Mouse (Mus musculus): Measurements from ENCODE around the gene Vars.

Gene Vars

GRCm38 (mm10) chr17:35064378-35064877 lies 63.6 kb downstream of the Vars start:
- in situ Hi-C loops (cut with MboI, MseI) = loop anchor here (5.0 kb wide), 1 partner anchor 42 kb away; no protein-coding TSS in a partner anchor

GRCm38 (mm10) chr17:35064951-35065947 lies 64.5 kb downstream of the Vars start, which contains the start of gene Ly6g6c:
Gene Ly6g6c (plus strand): TSS chr17:35065388.
- in situ Hi-C loops (cut with MboI, MseI) = loop anchor here (5.0 kb wide), 1 partner anchor 43 kb away; no protein-coding TSS in a partner anchor
